Mouse (Mus musculus) midbrain, embryonic 16.5 days (tissue): ENCODE data around the gene Bri3. TPM values are rescaled to one million over a fixed set of nuclear protein-coding genes. Genes with fewer than 3 reads are reported as not detected.

Experiments used
- ATAC-seq: fragments of 200-750 bp; cut with Nextera tagmentation; 2 replicates; pipeline ENCODE4 v1.8.0; 2017; ENCODE audit warnings: moderate TSS enrichment
- H3K27ac ChIP-seq: fragments of 300-500 bp; sonication (generic); 2 replicates; pipeline ENCODE4 v1.5.1; 2014; ENCODE audit warnings: mild to moderate bottlenecking, low read length, mixed read lengths
- H3K27me3 ChIP-seq: fragments of 300-500 bp; sonication (generic); 2 replicates; pipeline ENCODE4 v1.6.1; 2014; ENCODE audit warnings: low read depth, low read length, mixed read lengths; ENCODE audit not compliant: control insufficient read depth, insufficient read depth
- H3K36me3 ChIP-seq: fragments of 300-500 bp; sonication (generic); 2 replicates; pipeline ENCODE4 v1.6.1; 2014; ENCODE audit warnings: mild to moderate bottlenecking, low read length, moderate library complexity, mixed read lengths; ENCODE audit not compliant: control insufficient read depth, insufficient read depth
- H3K4me1 ChIP-seq: fragments of 300-500 bp; sonication (generic); 2 replicates; pipeline ENCODE4 v1.6.1; 2014; ENCODE audit warnings: mild to moderate bottlenecking, low read length, mixed read lengths; ENCODE audit not compliant: control insufficient read depth, insufficient read depth
- H3K4me2 ChIP-seq: fragments of 300-500 bp; sonication (generic); 2 replicates; pipeline ENCODE4 v1.6.1; 2014; ENCODE audit warnings: mild to moderate bottlenecking, low read length, mixed read lengths
- H3K4me3 ChIP-seq: fragments of 300-500 bp; sonication (generic); 2 replicates; pipeline ENCODE4 v1.5.1; 2014; ENCODE audit warnings: low read depth, mild to moderate bottlenecking, low read length, moderate library complexity, mixed read lengths
- H3K9ac ChIP-seq: fragments of 300-500 bp; sonication (generic); 2 replicates; pipeline ENCODE4 v1.6.1; 2014; ENCODE audit warnings: low read depth, low read length, mixed read lengths
- H3K9me3 ChIP-seq: fragments of 300-500 bp; sonication (generic); replicated peaks from 2 replicates; pipeline ENCODE4 v1.6.1; 2014; ENCODE audit warnings: mild to moderate bottlenecking, low read length, mixed read lengths; ENCODE audit not compliant: control insufficient read depth, poor library complexity, severe bottlenecking
- WGBS: fragments of 180-500 bp; shearing (Covaris S2); extraction: QIAGEN DNeasy Blood & Tissue Kit; methylation state at CpG from one replicate; pipeline ENCODE4 v1.1.7; 2014; 5-methylcytosine and 5-hydroxymethylcytosine counted together
- polyA plus RNA-seq: library from polyadenylated mRNA; unstranded; fragments of >200 nt; fragmentation: Nextera tagmentation; extraction: Ambion mirVana; gene quantifications from 2 replicates; pipeline ENCODE4 v1.2.1, GENCODE M21; 2015

Gene Bri3
- polyA plus RNA-seq, 1 experiment from 2014 or later = 97.3 TPM

DNA sequence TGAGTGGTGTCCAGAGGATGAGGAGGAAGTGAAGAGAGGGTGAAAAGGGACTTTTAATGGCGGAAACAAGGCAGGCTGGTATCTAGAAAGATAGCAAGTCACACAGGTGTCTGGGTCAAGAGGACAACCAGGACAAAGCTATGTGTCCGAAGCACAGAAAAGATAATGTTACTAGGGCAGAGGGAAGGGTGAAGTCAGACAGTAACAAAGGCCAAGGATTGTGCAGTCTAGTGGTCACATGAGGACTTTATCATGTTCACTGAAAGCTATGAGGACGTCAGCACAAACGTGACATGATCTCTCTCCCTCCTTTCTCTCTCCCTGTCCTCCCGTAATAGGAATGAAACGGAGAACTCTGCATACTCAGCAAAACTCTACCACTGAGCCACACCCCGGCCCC, 136.5 kb downstream of the Bri3 start:
- WGBS = 93% methylated on average over 7 of the region's 7 CpGs
- H3K4me2 ChIP-seq = no peak overlapping the region
- H3K9ac ChIP-seq = no peak overlapping the region
- no peak overlapping the region for H3K27ac ChIP-seq
- H3K4me1 ChIP-seq = no peaks in the 10 kb centered on the region
- H3K36me3 ChIP-seq = no peaks in the 10 kb centered on the region
- no peak overlapping the region for H3K4me3 ChIP-seq
- no peaks in the 10 kb centered on the region for H3K9me3 ChIP-seq
- no peak for ATAC-seq
- no peaks in the 10 kb centered on the region for H3K27me3 ChIP-seq

GRCm38 (mm10) chr5:144381782-144382181, 137.5 kb downstream of the Bri3 start:
- Histone ChIP-seq H3K4me2 (no peak overlapping the region), H3K36me3 (no peaks in the 10 kb centered on the region), H3K9ac (no peak overlapping the region), H3K27ac (no peak overlapping the region), H3K27me3 (no peaks in the 10 kb centered on the region), H3K4me3 (no peak overlapping the region), H3K4me1 (no peaks in the 10 kb centered on the region), H3K9me3 (no peaks in the 10 kb centered on the region)
- ATAC-seq = no peak
- 78% methylated on average over 3 of the region's 3 CpGs for WGBS

DNA sequence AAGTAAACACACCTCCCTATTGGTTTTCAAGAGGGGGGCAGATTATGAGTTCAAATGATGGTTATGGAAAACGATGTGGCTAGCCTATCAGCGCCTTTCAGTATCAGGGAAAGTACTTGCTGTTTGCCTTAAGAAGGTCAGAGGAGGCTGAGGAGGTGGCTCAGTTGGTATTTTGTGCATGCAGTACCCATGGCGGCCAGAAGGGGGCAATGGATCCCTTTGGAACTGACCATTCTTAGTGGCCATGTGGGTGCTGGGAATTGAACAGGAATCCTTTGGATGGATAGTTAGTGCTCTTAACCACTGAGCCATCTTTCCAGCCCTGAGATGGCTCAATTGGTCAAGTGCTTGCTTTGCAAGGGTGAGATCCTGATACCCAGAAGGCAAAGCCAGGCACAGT, 139.7 kb downstream of the Bri3 start:
- Histone ChIP-seq H3K27me3 (no peaks in the 10 kb centered on the region), H3K9me3 (no peaks in the 10 kb centered on the region), H3K4me3 (no peak overlapping the region), H3K4me2 (no peak overlapping the region), H3K36me3 (no peaks in the 10 kb centered on the region), H3K4me1 (no peaks in the 10 kb centered on the region), H3K9ac (no peak overlapping the region), H3K27ac (no peak overlapping the region)
- ATAC-seq = no peak
- whole genome bisulfite sequencing = 71% methylated on average over 3 of the region's 3 CpGs

DNA sequence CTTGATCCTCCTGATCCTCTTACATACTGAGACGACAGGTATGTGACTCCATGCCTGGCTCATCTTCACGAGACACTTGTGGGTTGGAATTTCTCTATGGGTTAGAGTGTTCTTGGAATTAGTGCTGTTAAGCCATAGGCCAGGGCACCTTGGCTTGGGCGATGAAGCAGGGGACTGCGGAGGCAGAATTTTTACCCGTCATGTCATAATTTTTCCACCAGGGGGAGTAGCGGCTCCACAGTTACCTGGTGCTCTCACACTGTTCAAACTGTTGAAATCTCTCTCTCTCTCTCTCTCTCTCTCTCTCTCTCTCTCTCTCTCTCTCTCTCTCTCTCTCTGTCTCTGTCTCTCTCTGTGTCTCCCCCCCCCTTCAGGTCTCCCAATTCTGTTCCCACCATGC, 143.6 kb downstream of the Bri3 start:
- no peak overlapping the region for H3K27ac ChIP-seq
- no peaks in the 10 kb centered on the region for H3K9me3 ChIP-seq
- 12% methylated on average over 6 of the region's 6 CpGs for WGBS
- ATAC-seq = peak; percentile 64; the same call in 1 of the 2 replicates
- H3K9ac ChIP-seq = no peak overlapping the region
- no peaks in the 10 kb centered on the region for H3K36me3 ChIP-seq
- H3K4me1 ChIP-seq = no peaks in the 10 kb centered on the region
- H3K4me2 ChIP-seq = no peak overlapping the region
- no peaks in the 10 kb centered on the region for H3K27me3 ChIP-seq
- H3K4me3 ChIP-seq = no peak overlapping the region

DNA sequence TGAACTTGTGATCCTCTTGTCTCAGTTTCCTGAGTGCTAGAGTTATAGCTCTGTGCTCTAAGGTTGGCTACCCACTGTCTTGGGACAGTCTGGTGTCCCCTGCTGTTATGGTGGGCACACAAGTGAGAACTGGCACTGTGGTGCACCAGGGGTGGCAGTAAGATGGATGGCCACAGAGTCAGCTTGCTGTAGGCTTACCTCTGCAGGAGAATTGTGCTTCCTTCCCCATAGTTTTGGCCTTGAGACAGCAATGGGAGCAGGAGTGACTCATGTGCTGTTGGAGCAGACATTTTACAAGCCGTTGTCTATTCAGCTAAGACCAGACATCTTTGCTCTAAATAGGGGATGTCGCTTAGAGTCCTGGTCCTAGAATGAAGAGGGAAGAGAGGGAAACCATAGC, 149.9 kb downstream of the Bri3 start:
- Histone ChIP-seq H3K9ac (no peak overlapping the region), H3K36me3 (no peaks in the 10 kb centered on the region), H3K4me1 (peaks cover 4% of the 10 kb centered on the region; the same call in 1 of the 2 replicates), H3K4me2 (no peak overlapping the region), H3K27ac (no peak overlapping the region), H3K27me3 (no peaks in the 10 kb centered on the region), H3K9me3 (no peaks in the 10 kb centered on the region), H3K4me3 (no peak overlapping the region)
- WGBS = 91% methylated on average over 2 of the region's 2 CpGs
- no peak for ATAC-seq

DNA sequence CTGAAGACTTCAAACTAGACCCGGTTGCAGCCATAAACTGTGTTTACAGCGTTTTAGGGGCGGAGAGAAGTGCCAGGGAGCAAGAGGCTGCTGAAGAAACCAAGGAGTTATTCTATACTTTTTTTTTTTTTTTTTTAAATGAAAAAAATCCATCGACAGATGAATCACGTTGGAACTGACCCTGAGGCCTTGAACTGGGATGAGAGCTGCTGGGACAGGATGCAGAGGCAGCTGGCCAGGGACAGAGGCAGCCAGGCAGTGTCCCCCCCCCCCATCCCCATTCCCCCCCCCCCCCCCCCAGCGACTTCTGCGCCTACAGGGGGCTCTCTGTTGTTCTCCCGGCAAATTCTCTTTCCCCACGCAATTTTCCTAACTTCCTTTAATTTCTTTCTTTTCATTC, 153.3 kb downstream of the Bri3 start:
- Histone ChIP-seq H3K27ac (no peak overlapping the region), H3K9ac (no peak overlapping the region), H3K9me3 (no peaks in the 10 kb centered on the region), H3K27me3 (no peaks in the 10 kb centered on the region), H3K36me3 (no peaks in the 10 kb centered on the region), H3K4me2 (no peak overlapping the region), H3K4me3 (no peak overlapping the region), H3K4me1 (peaks cover 4% of the 10 kb centered on the region; the same call in 1 of the 2 replicates)
- no peak for ATAC-seq
- 39% methylated on average over 5 of the region's 9 CpGs for WGBS

DNA sequence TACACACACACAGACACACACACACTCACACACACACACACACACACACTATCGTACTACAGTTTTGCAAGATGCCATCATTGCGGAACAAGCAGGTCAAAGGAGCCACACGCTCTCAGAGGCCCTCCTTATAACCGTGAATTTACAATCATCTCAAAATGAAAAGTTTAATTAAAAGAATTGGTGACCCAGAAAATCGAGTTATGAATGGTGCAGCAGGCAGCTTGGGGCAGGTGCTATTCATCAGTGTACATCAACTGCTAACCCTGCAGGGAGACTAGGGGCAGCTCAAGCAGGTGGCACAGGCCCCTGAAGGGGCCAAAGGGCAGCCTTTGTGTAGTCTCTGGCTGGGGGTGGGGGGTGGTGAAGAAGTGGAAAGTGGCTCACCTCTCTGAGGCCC, 156.6 kb downstream of the Bri3 start:
- Histone ChIP-seq H3K27ac (no peak overlapping the region), H3K9ac (no peak overlapping the region), H3K4me3 (no peak overlapping the region), H3K4me1 (peaks cover 4% of the 10 kb centered on the region; the same call in 1 of the 2 replicates), H3K27me3 (no peaks in the 10 kb centered on the region), H3K4me2 (no peak overlapping the region), H3K9me3 (no peaks in the 10 kb centered on the region), H3K36me3 (no peaks in the 10 kb centered on the region)
- ATAC-seq = no peak
- WGBS = 40% methylated on average over 5 of the region's 5 CpGs

DNA sequence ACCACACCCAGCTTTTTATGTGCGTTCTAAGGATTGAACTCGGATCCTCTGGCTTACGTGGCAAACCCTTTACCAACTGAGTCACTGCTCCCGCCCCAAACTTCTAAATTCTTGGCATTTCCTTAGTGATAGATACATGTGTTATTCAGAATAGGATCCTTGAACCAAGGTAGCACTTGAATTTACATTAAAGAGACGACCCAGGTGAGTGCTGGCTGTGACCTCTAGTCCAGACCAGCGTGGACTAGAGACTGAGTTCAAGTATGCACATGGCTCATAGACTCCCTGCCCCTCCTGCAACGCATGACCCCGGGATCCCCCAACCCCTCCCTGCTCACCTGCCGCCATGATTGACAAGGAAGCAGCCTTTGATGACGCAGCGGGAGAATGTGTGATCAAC, 162.0 kb downstream of the Bri3 start:
- WGBS = 85% methylated on average over 11 of the region's 11 CpGs
- Histone ChIP-seq H3K9me3 (no peaks in the 10 kb centered on the region), H3K4me1 (no peaks in the 10 kb centered on the region; the same call in 1 of the 2 replicates), H3K4me2 (no peak overlapping the region), H3K27me3 (no peaks in the 10 kb centered on the region), H3K36me3 (no peaks in the 10 kb centered on the region), H3K9ac (no peak overlapping the region), H3K27ac (no peak overlapping the region), H3K4me3 (no peak overlapping the region)
- no peak for ATAC-seq

GRCm38 (mm10) chr5:144410666-144411065, 166.4 kb downstream of the Bri3 start:
- H3K27me3 ChIP-seq = no peaks in the 10 kb centered on the region
- H3K4me2 ChIP-seq = no peak overlapping the region
- no peak for ATAC-seq
- H3K36me3 ChIP-seq = no peaks in the 10 kb centered on the region
- H3K9me3 ChIP-seq = no peaks in the 10 kb centered on the region
- H3K4me3 ChIP-seq = no peak overlapping the region
- no peak overlapping the region for H3K27ac ChIP-seq
- no peak overlapping the region for H3K9ac ChIP-seq
- H3K4me1 ChIP-seq = peaks cover 10% of the 10 kb centered on the region; the same call in 1 of the 2 replicates
- 97% methylated on average over 10 of the region's 10 CpGs for WGBS
